Mouse (Mus musculus): ENCODE measurements at regions not wholly inside any gene's neighbourhood (a gene's known extent, or its start where the extent isn't known, plus 50 kb on each side); places are given as distances from the start of the nearest gene placed in this dataset.
A peak's percentile ranks its signal among the peaks of the same experiment; 100 is the strongest.

DNA sequence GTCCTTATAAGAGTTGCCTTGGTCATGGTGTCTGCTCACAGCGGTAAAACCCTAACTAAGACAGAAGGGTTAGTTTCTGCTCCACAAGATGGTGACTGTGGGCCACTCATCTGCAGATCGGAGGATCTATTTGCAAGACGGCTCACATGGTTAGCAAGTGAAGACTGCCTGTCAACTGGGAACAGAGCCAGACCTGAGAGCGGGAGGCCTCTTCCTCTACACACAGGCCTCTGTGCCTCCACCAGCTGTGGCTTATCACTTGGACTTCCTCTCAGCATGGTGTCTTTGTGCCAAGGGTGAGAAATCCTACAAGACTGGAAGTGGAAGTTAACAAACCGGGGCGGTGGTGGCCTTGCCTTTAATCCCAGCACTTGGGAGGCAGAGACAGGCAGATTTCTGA lies 126.1 kb downstream of the Zfp36l2 start:
- no peak overlapping the region for H3K27ac ChIP-seq
- no peak overlapping the region for H3K4me2 ChIP-seq
- H3K27me3 ChIP-seq (replicated peaks), result peaks cover 9% of the 10 kb centered on the region
- WGBS (ENCODE audit: insufficient replicate concordance), result 27% methylated on average over 6 of the region's 6 CpGs
- no peak for ATAC-seq
- H3K4me3 ChIP-seq, result no peak overlapping the region
- peaks cover 5% of the 10 kb centered on the region; the same call in 1 of the 2 replicates for H3K4me1 ChIP-seq
- no peak overlapping the region for H3K9ac ChIP-seq
- no peaks in the 10 kb centered on the region for H3K9me3 ChIP-seq (replicated peaks)
- no peaks in the 10 kb centered on the region for H3K36me3 ChIP-seq

DNA sequence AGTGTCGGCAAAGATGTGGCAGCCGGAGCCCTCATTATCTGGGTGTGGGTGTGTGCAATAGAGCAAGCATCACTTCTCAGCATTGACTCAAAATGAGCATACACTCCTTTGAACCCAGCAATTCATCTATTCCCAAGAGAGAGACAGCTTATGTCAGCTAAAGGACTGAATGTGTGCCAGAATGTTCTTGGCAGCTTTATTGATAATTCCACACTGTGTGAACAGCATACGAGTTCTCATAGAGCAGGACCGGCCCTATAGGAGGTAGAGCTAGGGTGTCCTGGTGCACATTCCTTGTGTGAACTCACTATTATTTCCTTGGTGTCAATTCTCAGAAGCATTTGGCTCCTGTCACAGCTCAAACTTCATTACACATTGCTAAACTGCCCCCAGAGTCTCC lies 131.3 kb downstream of the Zfp36l2 start:
- ATAC-seq, result no peak
- 82% methylated on average over 4 of the region's 4 CpGs for WGBS (ENCODE audit: insufficient replicate concordance)
- no peak overlapping the region for H3K4me3 ChIP-seq
- peaks cover 21% of the 10 kb centered on the region for H3K27me3 ChIP-seq (replicated peaks)
- H3K4me1 ChIP-seq, result no peaks in the 10 kb centered on the region; the same call in 1 of the 2 replicates
- no peaks in the 10 kb centered on the region for H3K9me3 ChIP-seq (replicated peaks)
- H3K36me3 ChIP-seq, result no peaks in the 10 kb centered on the region
- H3K27ac ChIP-seq, result no peak overlapping the region
- no peak overlapping the region for H3K4me2 ChIP-seq
- no peak overlapping the region for H3K9ac ChIP-seq

DNA sequence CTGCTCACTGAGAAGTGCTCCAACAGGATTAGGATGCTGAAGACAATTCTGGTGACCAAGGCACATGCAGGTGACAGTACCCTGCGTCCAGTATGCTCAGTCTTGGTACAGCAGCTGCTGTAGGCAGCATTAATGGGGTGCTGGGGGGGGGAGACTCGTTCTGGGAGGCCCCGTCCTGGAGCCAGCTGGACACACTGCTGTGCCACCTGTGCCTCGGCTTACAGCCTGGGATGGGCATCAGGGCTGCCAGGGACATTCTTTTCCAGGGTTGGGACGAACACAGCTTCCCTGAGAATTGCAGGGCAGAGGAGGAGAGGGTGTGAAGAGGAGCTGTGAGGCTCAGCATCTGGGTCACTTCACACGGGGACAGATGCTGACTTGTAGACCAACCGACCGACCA lies 135.3 kb downstream of the Zfp36l2 start:
- no peak for ATAC-seq
- WGBS (ENCODE audit: insufficient replicate concordance), result 61% methylated on average over 8 of the region's 8 CpGs
- Histone ChIP-seq H3K4me1 (peaks cover 3% of the 10 kb centered on the region; the same call in 1 of the 2 replicates), H3K9ac (no peak overlapping the region), H3K9me3 (replicated peaks) (peaks cover 6% of the 10 kb centered on the region; the same call in 1 of the 2 replicates), H3K27ac (no peak overlapping the region), H3K4me3 (no peak overlapping the region), H3K4me2 (no peak overlapping the region), H3K36me3 (no peaks in the 10 kb centered on the region), H3K27me3 (replicated peaks) (peaks cover 20% of the 10 kb centered on the region; the same call in 1 of the 2 replicates)

DNA sequence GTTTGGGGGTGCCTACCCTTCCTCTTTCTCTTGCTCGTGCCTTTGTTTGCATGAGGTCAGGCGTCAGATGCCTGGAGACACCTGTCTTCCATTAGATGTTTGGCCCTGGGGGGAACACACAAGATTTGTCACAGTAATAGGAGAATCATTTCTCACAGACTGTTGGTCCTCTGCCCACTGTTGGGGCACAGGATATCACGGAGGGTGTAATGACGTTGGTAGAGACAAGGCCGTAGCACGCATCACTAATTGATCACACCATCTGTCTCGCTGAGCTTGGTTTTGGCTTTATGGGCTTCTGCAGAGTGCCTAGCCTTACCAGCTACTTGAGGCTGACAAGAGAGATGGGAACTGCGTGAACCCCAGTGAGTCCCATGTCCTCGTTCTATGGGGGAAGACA lies 136.5 kb downstream of the Zfp36l2 start:
- Histone ChIP-seq H3K4me2 (no peak overlapping the region), H3K27ac (no peak overlapping the region), H3K4me1 (0 out of 2 replicates have a peak, but pooled peaks cover 3% of the 10 kb centered on the region), H3K9ac (no peak overlapping the region), H3K4me3 (no peak overlapping the region), H3K9me3 (replicated peaks) (peaks cover 8% of the 10 kb centered on the region), H3K27me3 (replicated peaks) (peaks cover 10% of the 10 kb centered on the region; the same call in 1 of the 2 replicates), H3K36me3 (no peaks in the 10 kb centered on the region)
- WGBS (ENCODE audit: insufficient replicate concordance), result 70% methylated on average over 9 of the region's 9 CpGs
- ATAC-seq, result no peak

DNA sequence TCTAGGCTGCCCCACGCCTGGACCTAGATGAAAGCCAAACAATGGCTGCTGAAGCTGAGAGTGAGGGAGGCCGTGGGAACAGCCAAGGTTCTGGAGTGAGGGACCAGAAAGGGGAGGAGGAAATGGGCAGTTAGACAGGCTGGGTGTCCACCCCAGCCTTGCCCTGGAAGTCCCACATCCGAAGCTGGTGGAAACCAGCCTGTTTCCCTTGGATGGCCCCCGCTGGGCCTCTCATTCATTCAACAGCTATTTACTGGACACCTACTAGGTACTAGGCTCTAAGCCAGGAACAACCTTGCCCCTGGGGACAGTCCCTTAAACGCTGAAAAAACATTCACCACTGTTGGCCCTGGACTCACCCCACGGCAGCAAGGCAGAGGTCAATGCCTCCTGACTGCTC lies 139.2 kb downstream of the Zfp36l2 start:
- no peak for ATAC-seq
- Histone ChIP-seq H3K4me1 (peaks cover 6% of the 10 kb centered on the region; the same call in 1 of the 2 replicates), H3K4me3 (no peak overlapping the region), H3K36me3 (no peaks in the 10 kb centered on the region), H3K27me3 (replicated peaks) (peaks cover 8% of the 10 kb centered on the region; the same call in 1 of the 2 replicates), H3K27ac (no peak overlapping the region), H3K9ac (no peak overlapping the region), H3K9me3 (replicated peaks) (peaks cover 8% of the 10 kb centered on the region), H3K4me2 (no peak overlapping the region)
- WGBS (ENCODE audit: insufficient replicate concordance), result 52% methylated on average over 6 of the region's 6 CpGs

DNA sequence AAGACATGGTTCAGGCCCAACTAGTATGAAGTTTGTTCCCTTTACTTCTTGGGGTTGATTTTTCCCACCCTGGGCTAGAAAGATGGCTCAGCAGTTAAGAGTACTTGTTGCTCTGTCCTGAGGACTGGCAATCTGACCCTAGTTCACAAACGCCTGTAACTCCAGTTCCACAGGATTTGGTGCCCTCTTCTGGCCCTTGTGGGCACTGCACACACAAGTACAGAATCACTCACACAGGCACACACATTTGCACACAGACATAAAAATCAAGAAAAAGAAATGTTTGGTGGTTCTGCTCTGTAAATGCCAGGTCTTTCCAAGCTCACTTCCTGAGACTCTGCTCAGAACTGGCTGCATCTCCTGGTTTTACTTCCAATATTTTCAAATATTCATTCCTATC lies 140.2 kb downstream of the Zfp36l2 start:
- Histone ChIP-seq H3K9me3 (replicated peaks) (peaks cover 8% of the 10 kb centered on the region), H3K4me2 (no peak overlapping the region), H3K9ac (no peak overlapping the region), H3K4me3 (no peak overlapping the region), H3K27ac (no peak overlapping the region), H3K4me1 (peaks cover 6% of the 10 kb centered on the region; the same call in 1 of the 2 replicates), H3K27me3 (replicated peaks) (peaks cover 3% of the 10 kb centered on the region; the same call in 1 of the 2 replicates), H3K36me3 (no peaks in the 10 kb centered on the region)
- ATAC-seq, result no peak
- 45% methylated on average over 1 of the region's 1 CpGs for WGBS (ENCODE audit: insufficient replicate concordance)

DNA sequence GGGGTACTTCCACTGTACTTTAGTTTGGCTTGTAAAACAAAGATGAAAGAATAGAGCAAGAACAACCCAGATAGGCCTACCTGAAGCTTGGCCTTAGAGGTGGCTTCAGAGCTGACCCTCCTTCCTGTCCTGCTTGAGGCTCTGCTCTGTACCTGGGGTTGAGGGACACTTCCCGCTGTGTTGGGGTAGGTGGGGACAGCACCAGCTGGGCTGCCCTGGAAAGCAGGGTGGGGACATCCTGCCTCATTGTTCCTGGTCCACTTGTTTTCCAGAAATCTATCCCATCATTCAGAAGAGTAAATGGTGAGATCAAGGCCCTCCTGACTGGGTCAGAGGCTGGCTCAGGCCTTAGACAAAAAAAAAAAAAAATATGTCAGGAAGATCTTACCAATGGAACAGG lies 141.9 kb downstream of the Zfp36l2 start:
- H3K4me1 ChIP-seq, result peaks cover 6% of the 10 kb centered on the region; the same call in 1 of the 2 replicates
- no peak overlapping the region for H3K4me3 ChIP-seq
- no peak overlapping the region for H3K9ac ChIP-seq
- ATAC-seq, result no peak
- 64% methylated on average over 1 of the region's 1 CpGs for WGBS (ENCODE audit: insufficient replicate concordance)
- no peak overlapping the region for H3K4me2 ChIP-seq
- peaks cover 3% of the 10 kb centered on the region; the same call in 1 of the 2 replicates for H3K27me3 ChIP-seq (replicated peaks)
- H3K27ac ChIP-seq, result no peak overlapping the region
- H3K9me3 ChIP-seq (replicated peaks), result peaks cover 8% of the 10 kb centered on the region
- no peaks in the 10 kb centered on the region for H3K36me3 ChIP-seq

DNA sequence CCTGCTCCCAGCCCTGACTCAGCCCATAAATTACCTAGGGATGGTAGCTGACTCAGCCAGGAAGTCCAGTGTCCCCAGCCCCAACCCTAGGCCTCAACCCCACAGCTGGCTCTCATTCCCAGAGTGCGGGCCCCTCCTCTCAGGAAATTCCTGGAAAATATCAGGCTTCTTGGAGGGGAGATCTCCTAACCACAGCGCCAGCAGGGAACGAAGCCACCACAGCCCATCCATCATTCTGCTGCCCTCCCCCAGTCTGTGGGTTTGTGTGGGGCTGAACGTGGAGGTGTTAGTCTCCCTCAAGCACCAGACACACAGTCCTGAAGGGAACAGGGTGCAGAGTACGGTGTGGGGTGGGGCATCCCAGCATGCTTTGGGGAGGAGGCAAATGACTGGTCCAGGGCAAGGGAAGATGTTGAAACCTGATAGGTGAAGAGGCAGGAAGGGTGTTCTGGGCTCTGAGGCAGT lies 143.2 kb downstream of the Zfp36l2 start:
- Histone ChIP-seq H3K27me3 (replicated peaks) (peaks cover 3% of the 10 kb centered on the region; the same call in 1 of the 2 replicates), H3K4me3 (no peak overlapping the region), H3K4me2 (no peak overlapping the region), H3K4me1 (peaks cover 6% of the 10 kb centered on the region; the same call in 1 of the 2 replicates), H3K27ac (no peak overlapping the region), H3K9ac (no peak overlapping the region), H3K9me3 (replicated peaks) (peaks cover 8% of the 10 kb centered on the region), H3K36me3 (no peaks in the 10 kb centered on the region)
- peak; percentile 43 for ATAC-seq
- 10% methylated on average over 5 of the region's 5 CpGs for WGBS (ENCODE audit: insufficient replicate concordance)

DNA sequence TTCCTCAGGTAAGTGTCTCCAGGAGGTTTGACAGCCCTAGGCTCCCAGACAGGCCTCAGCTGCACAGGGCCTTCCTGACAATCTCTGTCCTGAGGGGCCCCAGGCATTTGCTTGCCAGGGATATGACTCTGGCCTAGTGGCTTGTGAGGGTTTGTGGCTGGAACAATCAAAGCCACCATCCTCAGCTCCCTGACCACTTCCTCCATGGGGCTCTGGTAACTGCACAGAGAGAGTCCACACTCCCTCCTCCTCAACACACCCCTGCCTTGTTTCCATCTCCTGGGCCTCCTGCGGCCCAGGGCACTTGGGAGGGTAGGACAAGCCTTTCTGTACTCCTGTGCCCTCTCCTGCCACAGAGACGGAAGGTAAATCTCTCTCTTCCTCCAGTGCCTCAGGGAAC lies 144.6 kb downstream of the Zfp36l2 start:
- Histone ChIP-seq H3K4me2 (no peak overlapping the region), H3K9me3 (replicated peaks) (peaks cover 8% of the 10 kb centered on the region), H3K36me3 (no peaks in the 10 kb centered on the region), H3K4me3 (no peak overlapping the region), H3K27ac (no peak overlapping the region), H3K9ac (no peak overlapping the region), H3K4me1 (peaks cover 8% of the 10 kb centered on the region; the same call in 1 of the 2 replicates), H3K27me3 (replicated peaks) (peaks cover 9% of the 10 kb centered on the region)
- WGBS (ENCODE audit: insufficient replicate concordance), result 23% methylated on average over 2 of the region's 2 CpGs
- no peak for ATAC-seq

DNA sequence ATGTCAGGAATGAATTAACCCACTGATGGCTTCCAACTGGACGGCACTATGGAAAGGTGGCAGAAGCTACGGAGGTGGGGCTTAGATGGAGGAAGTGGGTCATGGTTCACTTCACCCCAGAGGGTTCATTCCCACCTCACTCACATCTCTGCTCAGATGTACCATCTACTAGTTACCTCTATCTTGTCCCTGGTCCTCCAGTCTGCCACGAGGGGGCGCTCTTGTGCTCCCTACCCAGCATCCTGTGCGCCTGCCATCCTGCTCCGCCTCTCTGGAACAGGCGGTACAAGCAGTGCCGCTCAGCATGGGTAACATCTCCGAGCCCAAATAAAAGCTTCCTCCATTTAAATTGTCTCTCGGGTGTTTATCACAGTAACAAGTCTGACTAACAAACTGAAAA lies 148.3 kb downstream of the Zfp36l2 start:
- Histone ChIP-seq H3K4me3 (no peak overlapping the region), H3K4me2 (no peak overlapping the region), H3K36me3 (no peaks in the 10 kb centered on the region), H3K4me1 (peaks cover 7% of the 10 kb centered on the region), H3K27me3 (replicated peaks) (peaks cover 9% of the 10 kb centered on the region), H3K9ac (no peak overlapping the region), H3K27ac (no peak overlapping the region), H3K9me3 (replicated peaks) (no peaks in the 10 kb centered on the region)
- 72% methylated on average over 10 of the region's 10 CpGs for WGBS (ENCODE audit: insufficient replicate concordance)
- ATAC-seq, result no peak; the same call in 1 of the 2 replicates

DNA sequence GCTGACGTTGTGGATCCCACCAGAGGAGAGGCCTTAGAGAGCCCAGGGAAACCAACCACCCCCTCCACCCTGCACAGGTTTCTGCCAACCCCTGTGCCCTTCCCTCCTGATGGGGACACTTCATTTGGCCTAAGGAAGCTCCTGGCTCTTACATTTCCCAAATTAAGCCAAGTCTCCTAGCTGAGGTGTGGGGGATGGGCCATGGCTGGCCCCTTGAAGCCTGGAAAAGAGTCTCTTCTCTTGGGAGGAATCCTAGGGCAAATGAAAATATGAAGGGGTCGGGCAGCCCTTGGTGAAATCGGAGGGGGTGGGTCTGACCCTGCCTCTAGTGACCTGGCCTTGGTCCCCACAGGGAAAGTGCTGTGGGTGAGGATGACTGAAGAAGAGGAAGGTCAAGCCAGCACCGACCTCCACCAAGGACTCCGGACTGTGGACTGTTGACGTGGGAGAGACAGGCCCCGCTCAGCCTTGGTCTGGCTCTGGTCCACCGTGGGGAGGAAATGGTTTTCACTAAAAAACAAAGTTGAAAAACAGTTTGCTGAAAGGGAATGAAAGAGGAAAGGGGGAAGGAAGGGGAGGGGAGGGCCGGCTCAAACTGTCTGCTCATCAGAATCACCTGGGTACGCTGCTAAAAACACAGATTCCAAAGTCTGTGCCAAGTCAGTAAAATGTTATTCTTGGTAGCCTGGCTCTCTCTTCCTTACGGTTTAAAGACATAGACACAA lies 150.0 kb downstream of the Zfp36l2 start:
- no peak overlapping the region for H3K9ac ChIP-seq
- H3K4me1 ChIP-seq, result peaks cover 15% of the 10 kb centered on the region
- H3K27ac ChIP-seq, result no peak overlapping the region
- no peak overlapping the region for H3K4me2 ChIP-seq
- H3K36me3 ChIP-seq, result no peaks in the 10 kb centered on the region
- 48% methylated on average over 11 of the region's 11 CpGs for WGBS (ENCODE audit: insufficient replicate concordance)
- peaks cover 15% of the 10 kb centered on the region for H3K27me3 ChIP-seq (replicated peaks)
- ATAC-seq, result no peak
- no peak overlapping the region for H3K4me3 ChIP-seq
- no peaks in the 10 kb centered on the region for H3K9me3 ChIP-seq (replicated peaks)

DNA sequence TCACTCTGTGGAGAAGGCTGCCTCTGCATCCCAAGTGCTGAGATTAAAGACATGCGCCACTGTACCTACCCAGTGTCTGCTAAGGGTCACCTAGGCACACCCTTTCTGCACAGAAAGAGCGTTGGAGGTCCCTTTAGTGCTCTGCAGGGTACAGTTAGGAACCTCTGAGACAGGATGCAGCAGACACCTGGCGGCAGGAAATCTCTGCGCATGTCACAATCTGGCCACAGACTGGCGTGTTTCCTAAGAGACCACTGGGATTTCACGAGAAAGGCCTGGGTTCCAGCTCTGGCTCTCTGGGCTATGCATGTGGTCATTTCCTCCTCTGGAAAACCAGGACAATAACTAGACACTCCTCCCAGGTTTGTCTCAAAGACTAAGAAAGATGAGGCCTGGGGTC lies 151.7 kb downstream of the Zfp36l2 start:
- 66% methylated on average over 6 of the region's 6 CpGs for WGBS (ENCODE audit: insufficient replicate concordance)
- H3K9me3 ChIP-seq (replicated peaks), result no peaks in the 10 kb centered on the region
- H3K4me1 ChIP-seq, result peaks cover 15% of the 10 kb centered on the region
- no peak overlapping the region for H3K4me3 ChIP-seq
- peaks cover 19% of the 10 kb centered on the region for H3K27me3 ChIP-seq (replicated peaks)
- no peak overlapping the region for H3K4me2 ChIP-seq
- no peak for ATAC-seq
- H3K9ac ChIP-seq, result no peak overlapping the region
- no peaks in the 10 kb centered on the region for H3K36me3 ChIP-seq
- no peak overlapping the region for H3K27ac ChIP-seq

Data from liver, embryonic 12.5 days (tissue).